Mouse (Mus musculus) MEL (cell line): Measurements from ENCODE around the gene Chic1. TPM values are rescaled to one million over a fixed set of nuclear protein-coding genes. Genes with fewer than 3 reads are reported as not detected.
A peak's percentile ranks its signal among the peaks of the same experiment; 100 is the strongest.

Experiments used
- DNase-seq: peaks from one replicate; pipeline ENCODE4 v3.0.0; 2011; ENCODE audit warnings: low read depth, low spot score
- H3K27ac ChIP-seq: 2 replicates; pipeline ENCODE4 v1.5.1; 2012; ENCODE audit warnings: low read depth, mild to moderate bottlenecking, control low read depth, low read length, moderate library complexity; ENCODE audit not compliant: control insufficient read depth
- H3K27me3 ChIP-seq, 2 experiments: fragments of 150-350 bp in 1 of 2; sonication (generic) in 1 of 2; 2 replicates each; pipeline ENCODE4 v1.6.1; 2012; ENCODE audit warnings: low read length in 2 of 2, mild to moderate bottlenecking in 2 of 2, improper control_type of control experiment in 1 of 2, moderate library complexity in 1 of 2; ENCODE audit not compliant: insufficient read depth in 2 of 2, control insufficient read depth in 1 of 2
- H3K36me3 ChIP-seq, 2 experiments: 2 replicates each; pipeline ENCODE4 v1.6.1; 2012 to 2014; ENCODE audit warnings: low read length in 2 of 2, improper control_type of control experiment in 1 of 2, inconsistent platforms in 1 of 2, mild to moderate bottlenecking in 1 of 2; ENCODE audit not compliant: insufficient read depth in 2 of 2, control insufficient read depth in 1 of 2
- H3K4me1 ChIP-seq, 2 experiments: fragments of 150-350 bp in 1 of 2; sonication (generic) in 1 of 2; 2 replicates each; pipeline ENCODE4 v1.6.1; 2012; ENCODE audit warnings: low read length in 2 of 2, improper control_type of control experiment in 1 of 2, mild to moderate bottlenecking in 1 of 2; ENCODE audit not compliant: insufficient read depth in 2 of 2, control insufficient read depth in 1 of 2
- H3K4me3 ChIP-seq, 2 experiments: fragments of 150-350 bp in 1 of 2; sonication (generic) in 1 of 2; 2 replicates each; pipeline ENCODE4 v1.5.1; 2012; ENCODE audit warnings: low read depth in 2 of 2, low read length in 2 of 2, mild to moderate bottlenecking in 2 of 2, moderate library complexity in 2 of 2, control low read depth in 1 of 2, improper control_type of control experiment in 1 of 2; ENCODE audit not compliant: control insufficient read depth in 1 of 2, insufficient read depth in 1 of 2
- H3K79me2 ChIP-seq: 2 replicates; pipeline ENCODE4 v1.6.1; 2012; ENCODE audit warnings: mild to moderate bottlenecking, low read length, moderate library complexity; ENCODE audit not compliant: control insufficient read depth, poor library complexity, insufficient read depth
- H3K9ac ChIP-seq: 2 replicates; pipeline ENCODE4 v1.6.1; 2012; ENCODE audit warnings: low read depth, mild to moderate bottlenecking, control low read depth, low read length, moderate library complexity; ENCODE audit not compliant: control insufficient read depth, poor library complexity, severe bottlenecking
- H3K9me3 ChIP-seq: fragments of 150-350 bp; sonication (generic); replicated peaks from 2 replicates; pipeline ENCODE4 v1.6.1; 2012; ENCODE audit warnings: mild to moderate bottlenecking, low read length, improper control_type of control experiment, moderate library complexity; ENCODE audit not compliant: insufficient read depth
- BHLHE40 ChIP-seq: IDR thresholded peaks from 2 replicates; pipeline ENCODE4 v1.6.1; 2012; ENCODE audit warnings: low read depth, mild to moderate bottlenecking, inconsistent platforms, low read length, improper control_type of control experiment, borderline replicate concordance
- CHD2 ChIP-seq: IDR thresholded peaks from 2 replicates; pipeline ENCODE4 v1.6.1; 2011; ENCODE audit warnings: low read length, improper control_type of control experiment
- CTCF ChIP-seq, 3 experiments: IDR thresholded peaks in 2 of 3; conservative IDR thresholded peaks in 1 of 3; 2 replicates each; pipeline ENCODE4 v1.5.1; 2011 to 2012; ENCODE audit warnings: low read length in 3 of 3, low read depth in 2 of 3, mild to moderate bottlenecking in 2 of 3, improper control_type of control experiment in 1 of 3, inconsistent platforms in 1 of 3, mixed read lengths in 1 of 3, moderate library complexity in 1 of 3; ENCODE audit not compliant: control insufficient read depth in 1 of 3, insufficient read depth in 1 of 3, poor library complexity in 1 of 3, severe bottlenecking in 1 of 3
- GATA1 ChIP-seq: IDR thresholded peaks from 2 replicates; pipeline ENCODE4 v1.6.1; 2011; ENCODE audit warnings: low read depth, low read length, improper control_type of control experiment
- KAT2A ChIP-seq: conservative IDR thresholded peaks from 2 replicates; pipeline ENCODE4 v1.6.1; 2012; ENCODE audit warnings: low read depth, low read length, improper control_type of control experiment, inconsistent platforms
- MAFK ChIP-seq: IDR thresholded peaks from 2 replicates; pipeline ENCODE4 v1.6.1; 2011; ENCODE audit warnings: low read depth, mild to moderate bottlenecking, low read length, improper control_type of control experiment, borderline replicate concordance
- MAX ChIP-seq: IDR thresholded peaks from 2 replicates; pipeline ENCODE4 v1.6.1; 2011; ENCODE audit warnings: low read length, improper control_type of control experiment
- MEF2A ChIP-seq: IDR thresholded peaks from 2 replicates; pipeline ENCODE4 v1.6.1; 2014; ENCODE audit warnings: low read depth, mild to moderate bottlenecking, inconsistent platforms, low read length, improper control_type of control experiment; ENCODE audit not compliant: poor library complexity, insufficient replicate concordance, severe bottlenecking; ENCODE audit errors: extremely low read depth
- POLR2AphosphoS5 ChIP-seq: IDR thresholded peaks from 2 replicates; pipeline ENCODE4 v1.6.1; 2012; ENCODE audit warnings: low read depth, borderline replicate concordance, mild to moderate bottlenecking, inconsistent platforms, low read length, moderate library complexity, mixed read lengths
- RAD21 ChIP-seq: IDR thresholded peaks from 2 replicates; pipeline ENCODE4 v1.6.1; 2011; ENCODE audit warnings: mild to moderate bottlenecking, low read depth, low read length, improper control_type of control experiment
- RCOR1 ChIP-seq: IDR thresholded peaks from 2 replicates; pipeline ENCODE4 v1.6.1; 2012; ENCODE audit warnings: low read depth, mild to moderate bottlenecking, inconsistent platforms, low read length, improper control_type of control experiment
- SIN3A ChIP-seq: IDR thresholded peaks from 2 replicates; pipeline ENCODE4 v1.6.1; 2012; ENCODE audit warnings: low read length, improper control_type of control experiment, inconsistent platforms
- SMC3 ChIP-seq: IDR thresholded peaks from 2 replicates; pipeline ENCODE4 v1.6.1; 2011; ENCODE audit warnings: low read depth, low read length, improper control_type of control experiment
- UBTF ChIP-seq: IDR thresholded peaks from 2 replicates; pipeline ENCODE4 v1.6.1; 2012; ENCODE audit warnings: low read depth, mild to moderate bottlenecking, inconsistent platforms, low read length, improper control_type of control experiment, moderate library complexity, borderline replicate concordance; ENCODE audit not compliant: insufficient read depth
- USF1 ChIP-seq: IDR thresholded peaks from 2 replicates; pipeline ENCODE4 v1.6.1; 2014; ENCODE audit warnings: low read depth, mild to moderate bottlenecking, inconsistent platforms, low read length, improper control_type of control experiment, moderate library complexity
- USF2 ChIP-seq, 2 experiments: IDR thresholded peaks; 2 replicates each; pipeline ENCODE4 v1.6.1; 2011 to 2012; ENCODE audit warnings: improper control_type of control experiment in 2 of 2, low read length in 2 of 2, borderline replicate concordance in 1 of 2, inconsistent platforms in 1 of 2, low read depth in 1 of 2, mild to moderate bottlenecking in 1 of 2; ENCODE audit not compliant: insufficient read depth in 1 of 2
- ZNF384 ChIP-seq: IDR thresholded peaks from 2 replicates; pipeline ENCODE4 v1.6.1; 2012; ENCODE audit warnings: low read depth, mild to moderate bottlenecking, inconsistent platforms, low read length, improper control_type of control experiment
- polyA plus RNA-seq, 2 experiments: library from polyadenylated mRNA; stranded (reverse) in 1 of 2; unstranded in 1 of 2; fragments of >175 nt in 1 of 2; fragments of >200 nt in 1 of 2; gene quantifications; 2 replicates each; pipeline versions ENCODE4 v1.2.1 to v1.2.4; 2012; ENCODE audit warnings: low replicate concordance in 2 of 2, low read depth in 1 of 2; ENCODE audit not compliant: insufficient read length in 2 of 2, insufficient read depth in 1 of 2, missing spikeins in 1 of 2
- total RNA-seq: library from RNA; depleted of rRNA; stranded (reverse); fragments of 300-350 nt; gene quantifications from 2 replicates; pipeline ENCODE4 v1.2.3, GENCODE M21; 2012

Gene Chic1
- total and polyA plus RNA-seq, 3 experiments: not detected

DNA sequence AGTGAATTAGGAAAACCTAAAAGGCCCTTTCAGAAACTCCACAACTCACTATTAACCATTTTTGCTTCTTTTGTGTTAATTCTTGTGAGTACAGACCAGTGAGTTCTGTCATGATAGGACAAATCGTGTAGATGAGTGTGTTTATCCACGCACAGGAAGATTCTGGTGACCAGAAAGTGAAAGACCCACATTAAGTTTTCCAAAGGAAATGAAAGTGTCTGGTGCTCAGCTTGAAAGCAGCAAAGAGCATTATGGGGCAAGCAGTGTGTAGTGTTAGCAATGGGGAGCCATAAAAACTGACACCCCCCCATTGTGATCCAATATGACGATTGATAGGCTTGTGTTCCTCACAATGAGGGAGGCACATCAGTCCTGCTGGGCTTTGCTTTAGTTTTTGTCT, 12.4 kb downstream of the Chic1 start:
- no peaks in the 10 kb centered on the region for H3K4me1 ChIP-seq
- H3K79me2 ChIP-seq: no peaks in the 10 kb centered on the region
- no peak overlapping the region for H3K4me3 ChIP-seq
- H3K36me3 ChIP-seq: no peaks in the 10 kb centered on the region
- H3K9me3 ChIP-seq: no peaks in the 10 kb centered on the region
- no peak for TF ChIP-seq BHLHE40
- TF ChIP-seq CHD2: no peak
- TF ChIP-seq ZNF384: no peak
- TF ChIP-seq POLR2AphosphoS5: no peak
- no peak for TF ChIP-seq RCOR1
- TF ChIP-seq MAFK: no peak
- TF ChIP-seq UBTF: no peak
- TF ChIP-seq SMC3: no peak
- TF ChIP-seq CTCF (IDR thresholded peaks at IDR 0.05 in 2 of 3, conservative IDR thresholded peaks at IDR 0.05 in 1 of 3; ENCODE audit: control insufficient read depth in 1 of 3, insufficient read depth in 1 of 3, low read depth in 2 of 3, low read length in 3 of 3, poor library complexity in 1 of 3, severe bottlenecking in 1 of 3): no peak
- no peak for TF ChIP-seq USF1
- no peak for TF ChIP-seq USF2 (IDR thresholded peaks at IDR 0.05; ENCODE audit: borderline replicate concordance in 1 of 2, insufficient read depth in 1 of 2, low read depth in 1 of 2, low read length in 2 of 2)
- no peak for TF ChIP-seq MEF2A
- H3K27ac ChIP-seq: no peak overlapping the region
- no peak overlapping the region for H3K9ac ChIP-seq
- H3K27me3 ChIP-seq: no peaks in the 10 kb centered on the region; a peak in 1 of 4 replicates
- DNase-seq: no peak

- no peaks in the 10 kb centered on the region for H3K9me3 ChIP-seq
- no peak overlapping the region for H3K9ac ChIP-seq
- no peaks in the 10 kb centered on the region for H3K79me2 ChIP-seq
- peak; percentile 21 for DNase-seq
- H3K4me3 ChIP-seq: no peak overlapping the region
- H3K27ac ChIP-seq: no peak overlapping the region
- no peaks in the 10 kb centered on the region for H3K36me3 ChIP-seq
- peak in 2 of 3 experiments; percentile 24 to 29; a peak in 4 of 6 replicates for TF ChIP-seq CTCF (IDR thresholded peaks at IDR 0.05 in 2 of 3, conservative IDR thresholded peaks at IDR 0.05 in 1 of 3; ENCODE audit: control insufficient read depth in 1 of 3, insufficient read depth in 1 of 3, low read depth in 2 of 3, low read length in 3 of 3, poor library complexity in 1 of 3, severe bottlenecking in 1 of 3)
- no peak; the same call in none of the 2 replicates for TF ChIP-seq RAD21
- TF ChIP-seq UBTF: no peak
- TF ChIP-seq MAX: no peak
- TF ChIP-seq SMC3: 0 out of 2 replicates have a peak, but pooled peaks have one; percentile 15
- TF ChIP-seq SIN3A: no peak
- no peak for TF ChIP-seq GATA1
- no peak for TF ChIP-seq KAT2A
- TF ChIP-seq, all 39 proteins: peak for 2
- Histone ChIP-seq H3K27me3 (no peaks in the 10 kb centered on the region; a peak in 1 of 4 replicates), H3K4me1 (no peaks in the 10 kb centered on the region)
Observed at GRCm38 (mm10) chrX:103371221-103371620, 14.9 kb downstream of the Chic1 start.
